Mouse (Mus musculus): ENCODE results near the gene Prep. TPM values are rescaled to one million over a fixed set of nuclear protein-coding genes. Genes with fewer than 3 reads are reported as not detected.

Prep gene
- polyA plus RNA-seq, 1 experiment, result 5.2 TPM

DNA sequence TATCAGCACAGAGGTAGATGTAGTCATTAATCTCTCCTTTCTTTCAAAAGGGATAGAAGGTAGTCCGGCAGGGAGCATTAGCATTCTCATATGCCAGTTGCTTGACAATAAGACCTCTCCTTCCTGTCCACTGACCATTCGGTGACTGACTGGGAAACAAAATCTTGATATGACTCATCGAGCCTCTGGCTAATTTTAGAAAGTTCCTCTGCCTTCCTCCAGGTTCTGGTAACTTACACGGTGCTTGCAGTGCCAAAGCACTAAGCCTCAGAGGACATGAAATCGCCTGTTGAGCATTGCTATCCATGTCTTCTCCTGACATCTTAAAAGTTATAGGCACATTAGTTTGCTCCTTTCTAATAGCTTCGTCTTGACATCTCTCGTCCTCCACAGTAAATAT is 149.7 kb downstream of the Prep start:
- Histone ChIP-seq H3K4me3 (ENCODE audit: low read depth, low read length) (no peak overlapping the region), H3K27ac (ENCODE audit: insufficient read depth, low read depth, low read length) (no peak overlapping the region), H3K27me3 (ENCODE audit: control insufficient read depth, insufficient read depth, low read length) (no peaks in the 10 kb centered on the region), H3K4me1 (ENCODE audit: control insufficient read depth, insufficient read depth, insufficient read length, low read length) (no peaks in the 10 kb centered on the region), H3K36me3 (ENCODE audit: control insufficient read depth, insufficient read depth, low read length) (no peaks in the 10 kb centered on the region)
- TF ChIP-seq POLR2A (IDR thresholded peaks at IDR 0.05; ENCODE audit: low read depth, low read length), result no peak
- TF ChIP-seq CTCF (IDR thresholded peaks at IDR 0.05; ENCODE audit: extremely low read depth, insufficient read length, insufficient replicate concordance, low read depth, low read length), result no peak
- 71% methylated on average over 7 of the region's 7 CpGs for WGBS

Other genes starting within 250 kb of the Prep start
- gene Popdc3, start 110.9 kb downstream of the Prep start, polyA plus RNA-seq (2012; rRNA removed), result not detected in 2 replicates

Measured in small intestine, adult 2 months (tissue).